Mouse (Mus musculus) forebrain, embryonic 15.5 days (tissue): ENCODE measurements around the gene Poln. TPM values are rescaled to one million over a fixed set of nuclear protein-coding genes. Genes with fewer than 3 reads are reported as not detected.
A peak's percentile ranks its signal among the peaks of the same experiment; 100 is the strongest.

Source experiments
- ATAC-seq: fragments of 200-750 bp; cut with Nextera tagmentation; replicated peaks from 2 replicates; pipeline ENCODE4 v1.8.0; 2017; ENCODE audit warnings: mild to moderate bottlenecking, moderate TSS enrichment, moderate library complexity
- H3K27ac ChIP-seq: fragments of 300-500 bp; sonication (generic); replicated peaks from 2 replicates; pipeline ENCODE4 v1.5.1; 2015; ENCODE audit warnings: mild to moderate bottlenecking, inconsistent platforms
- H3K27me3 ChIP-seq: fragments of 300-500 bp; sonication (generic); 2 replicates; pipeline ENCODE4 v1.6.1; 2015; ENCODE audit warnings: inconsistent platforms
- H3K36me3 ChIP-seq: fragments of 300-500 bp; sonication (generic); 2 replicates; pipeline ENCODE4 v1.6.1; 2015; ENCODE audit warnings: mild to moderate bottlenecking, inconsistent platforms
- H3K4me1 ChIP-seq: fragments of 300-500 bp; sonication (generic); 2 replicates; pipeline ENCODE4 v1.6.1; 2015; ENCODE audit warnings: inconsistent platforms
- H3K4me2 ChIP-seq: fragments of 300-500 bp; sonication (generic); replicated peaks from 2 replicates; pipeline ENCODE4 v1.6.1; 2015; ENCODE audit warnings: mild to moderate bottlenecking, inconsistent platforms
- H3K4me3 ChIP-seq: fragments of 300-500 bp; sonication (generic); 2 replicates; pipeline ENCODE4 v1.5.1; 2015; ENCODE audit warnings: mild to moderate bottlenecking, inconsistent platforms
- H3K9ac ChIP-seq: fragments of 300-500 bp; sonication (generic); replicated peaks from 2 replicates; pipeline ENCODE4 v1.6.1; 2015; ENCODE audit warnings: mild to moderate bottlenecking, inconsistent platforms
- H3K9me3 ChIP-seq: fragments of 300-500 bp; sonication (generic); 2 replicates; pipeline ENCODE4 v1.6.1; 2016; ENCODE audit warnings: inconsistent platforms
- WGBS: fragments of 180-500 bp; shearing (Covaris S2); methylation state at CpG from one replicate; pipeline ENCODE4 v1.1.7; 2015; ENCODE audit warnings: mixed read lengths; 5-methylcytosine and 5-hydroxymethylcytosine counted together
- polyA plus RNA-seq: library from polyadenylated mRNA; unstranded; fragments of >200 nt; fragmentation: Nextera tagmentation; extraction: Ambion mirVana; gene quantifications from 2 replicates; pipeline ENCODE4 v1.2.1, GENCODE M21; 2015

Poln gene
- polyA plus RNA-seq, 1 experiment from 2014 or later: 0.34 TPM

GRCm38 (mm10) chr5:34185791-34186190 is 16.5 kb upstream of the Poln start:
- no peak overlapping the region for H3K27ac ChIP-seq
- peaks cover 5% of the 10 kb centered on the region; the same call in 1 of the 2 replicates for H3K27me3 ChIP-seq
- H3K4me3 ChIP-seq: peak overlapping the region; percentile 95
- H3K4me2 ChIP-seq: peak overlapping the region; percentile 94
- no peak for ATAC-seq
- peak overlapping the region; percentile 77 for H3K9ac ChIP-seq
- H3K36me3 ChIP-seq: peaks cover 7% of the 10 kb centered on the region; the same call in 1 of the 2 replicates
- no peaks in the 10 kb centered on the region for H3K9me3 ChIP-seq
- H3K4me1 ChIP-seq: peaks cover 46% of the 10 kb centered on the region

- H3K4me1 ChIP-seq: peaks cover 46% of the 10 kb centered on the region
Measured at GRCm38 (mm10) chr5:34185051-34185580, 15.9 kb upstream of the Poln start.

GRCm38 (mm10) chr5:34183976-34184375 is 14.7 kb upstream of the Poln start:
- 86% methylated on average over 3 of the region's 3 CpGs for WGBS
- Histone ChIP-seq H3K9me3 (no peaks in the 10 kb centered on the region), H3K36me3 (peaks cover 11% of the 10 kb centered on the region; the same call in 1 of the 2 replicates), H3K4me1 (peaks cover 46% of the 10 kb centered on the region), H3K9ac (no peak overlapping the region), H3K4me3 (no peak overlapping the region), H3K27ac (no peak overlapping the region), H3K27me3 (no peaks in the 10 kb centered on the region), H3K4me2 (no peak overlapping the region)
- no peak for ATAC-seq

More at GRCm38 (mm10) chr5:34185051-34185580, 15.9 kb upstream of the Poln start:
- Histone ChIP-seq H3K9me3 (no peaks in the 10 kb centered on the region), H3K27ac (no peak overlapping the region), H3K4me3 (no peak overlapping the region), H3K36me3 (peaks cover 10% of the 10 kb centered on the region; the same call in 1 of the 2 replicates), H3K4me2 (peak overlapping the region; percentile 94), H3K9ac (no peak overlapping the region), H3K27me3 (peaks cover 5% of the 10 kb centered on the region; the same call in 1 of the 2 replicates)
- ATAC-seq: no peak
- 100% methylated on average over 1 of the region's 1 CpGs for WGBS

GRCm38 (mm10) chr5:34183156-34183880 is 14.1 kb upstream of the Poln start:
- H3K4me3 ChIP-seq: no peak overlapping the region
- no peak for ATAC-seq
- no peaks in the 10 kb centered on the region for H3K27me3 ChIP-seq
- H3K4me2 ChIP-seq: no peak overlapping the region
- 72% methylated on average over 5 of the region's 5 CpGs for WGBS
- no peaks in the 10 kb centered on the region for H3K9me3 ChIP-seq
- H3K4me1 ChIP-seq: peaks cover 42% of the 10 kb centered on the region
- no peak overlapping the region for H3K9ac ChIP-seq
- H3K36me3 ChIP-seq: peaks cover 15% of the 10 kb centered on the region; the same call in 1 of the 2 replicates
- no peak overlapping the region for H3K27ac ChIP-seq

GRCm38 (mm10) chr5:34182486-34182885 is 13.2 kb upstream of the Poln start:
- H3K9ac ChIP-seq: no peak overlapping the region
- peaks cover 23% of the 10 kb centered on the region for H3K36me3 ChIP-seq
- no peak overlapping the region for H3K4me2 ChIP-seq
- H3K27ac ChIP-seq: no peak overlapping the region
- no peaks in the 10 kb centered on the region for H3K9me3 ChIP-seq
- WGBS: 65% methylated on average over 3 of the region's 3 CpGs
- no peak for ATAC-seq
- no peak overlapping the region for H3K4me3 ChIP-seq
- H3K4me1 ChIP-seq: peaks cover 37% of the 10 kb centered on the region
- no peaks in the 10 kb centered on the region for H3K27me3 ChIP-seq

- Histone ChIP-seq H3K4me2 (no peak overlapping the region), H3K27me3 (no peaks in the 10 kb centered on the region), H3K4me1 (no peaks in the 10 kb centered on the region), H3K9ac (no peak overlapping the region), H3K4me3 (no peak overlapping the region), H3K9me3 (no peaks in the 10 kb centered on the region), H3K36me3 (peaks cover 63% of the 10 kb centered on the region), H3K27ac (no peak overlapping the region)
- WGBS: 89% methylated on average over 4 of the region's 4 CpGs
- no peak for ATAC-seq
Measured at GRCm38 (mm10) chr5:34177821-34178220, 8.6 kb upstream of the Poln start.

- ATAC-seq: no peak
- no peak overlapping the region for H3K4me3 ChIP-seq
- no peak overlapping the region for H3K27ac ChIP-seq
- peaks cover 65% of the 10 kb centered on the region for H3K36me3 ChIP-seq
- no peaks in the 10 kb centered on the region for H3K4me1 ChIP-seq
- no peak overlapping the region for H3K9ac ChIP-seq
- no peak overlapping the region for H3K4me2 ChIP-seq
- WGBS: 94% methylated on average over 2 of the region's 2 CpGs
- no peaks in the 10 kb centered on the region for H3K9me3 ChIP-seq
- no peaks in the 10 kb centered on the region for H3K27me3 ChIP-seq
Measured at GRCm38 (mm10) chr5:34177091-34177490, 7.8 kb upstream of the Poln start.

GRCm38 (mm10) chr5:34176691-34177090 is 7.4 kb upstream of the Poln start:
- ATAC-seq: no peak
- WGBS: 65% methylated on average over 10 of the region's 10 CpGs
- no peak overlapping the region for H3K9ac ChIP-seq
- no peaks in the 10 kb centered on the region for H3K9me3 ChIP-seq
- no peaks in the 10 kb centered on the region for H3K27me3 ChIP-seq
- no peak overlapping the region for H3K4me3 ChIP-seq
- H3K4me2 ChIP-seq: no peak overlapping the region
- no peak overlapping the region for H3K27ac ChIP-seq
- no peaks in the 10 kb centered on the region for H3K4me1 ChIP-seq
- peaks cover 65% of the 10 kb centered on the region for H3K36me3 ChIP-seq

- Histone ChIP-seq H3K4me3 (no peak overlapping the region), H3K4me2 (no peak overlapping the region), H3K4me1 (no peaks in the 10 kb centered on the region), H3K27me3 (no peaks in the 10 kb centered on the region), H3K27ac (no peak overlapping the region), H3K9ac (no peak overlapping the region), H3K9me3 (no peaks in the 10 kb centered on the region), H3K36me3 (peaks cover 56% of the 10 kb centered on the region)
- 20% methylated on average over 5 of the region's 5 CpGs for WGBS
- ATAC-seq: no peak
Measured at GRCm38 (mm10) chr5:34175403-34175694, 6.1 kb upstream of the Poln start.

- Histone ChIP-seq H3K36me3 (peaks cover 56% of the 10 kb centered on the region), H3K9me3 (no peaks in the 10 kb centered on the region), H3K9ac (no peak overlapping the region), H3K4me3 (no peak overlapping the region), H3K4me1 (peaks cover 3% of the 10 kb centered on the region), H3K4me2 (no peak overlapping the region), H3K27ac (no peak overlapping the region), H3K27me3 (no peaks in the 10 kb centered on the region)
- 75% methylated on average over 5 of the region's 5 CpGs for WGBS
- ATAC-seq: no peak
Measured at GRCm38 (mm10) chr5:34174550-34175402, 5.5 kb upstream of the Poln start.

- no peak overlapping the region for H3K27ac ChIP-seq
- no peak for ATAC-seq
- no peak overlapping the region for H3K9ac ChIP-seq
- H3K36me3 ChIP-seq: peaks cover 55% of the 10 kb centered on the region
- H3K27me3 ChIP-seq: no peaks in the 10 kb centered on the region
- no peak overlapping the region for H3K4me2 ChIP-seq
- peaks cover 5% of the 10 kb centered on the region for H3K4me1 ChIP-seq
- 86% methylated on average over 2 of the region's 2 CpGs for WGBS
- no peaks in the 10 kb centered on the region for H3K9me3 ChIP-seq
- no peak overlapping the region for H3K4me3 ChIP-seq
Measured at GRCm38 (mm10) chr5:34174021-34174420, 4.8 kb upstream of the Poln start.

GRCm38 (mm10) chr5:34170726-34171125 is 1.5 kb upstream of the Poln start:
- peaks cover 24% of the 10 kb centered on the region for H3K4me1 ChIP-seq
- H3K9ac ChIP-seq: no peak overlapping the region
- H3K27ac ChIP-seq: no peak overlapping the region
- H3K4me3 ChIP-seq: no peak overlapping the region
- H3K4me2 ChIP-seq: no peak overlapping the region
- 86% methylated on average over 4 of the region's 4 CpGs for WGBS
- no peaks in the 10 kb centered on the region for H3K9me3 ChIP-seq
- H3K27me3 ChIP-seq: no peaks in the 10 kb centered on the region
- H3K36me3 ChIP-seq: peaks cover 27% of the 10 kb centered on the region
- no peak for ATAC-seq
